Mouse (Mus musculus): ENCODE data around the gene Ctbp1. TPM values are rescaled to one million over a fixed set of nuclear protein-coding genes. Genes with fewer than 3 reads are reported as not detected.

The Ctbp1 gene
- total and polyA plus RNA-seq, 3 experiments: 178 to 227 (median 213) TPM

GRCm38 (mm10) chr5:33293796-33294430 is 19.1 kb upstream of the Ctbp1 start:
- Histone ChIP-seq H3K4me1 (ENCODE audit: control insufficient read depth, insufficient read depth, low read length) (no peaks in the 10 kb centered on the region), H3K9ac (ENCODE audit: low read depth, low read length) (no peak overlapping the region), H3K27ac (no peak overlapping the region), H3K4me3 (no peak overlapping the region), H3K36me3 (ENCODE audit: control insufficient read depth, insufficient read depth, low read length) (no peaks in the 10 kb centered on the region), H3K27me3 (ENCODE audit: control insufficient read depth, insufficient read depth, low read length) (no peaks in the 10 kb centered on the region), H3K79me2 (replicated peaks; ENCODE audit: control insufficient read depth, insufficient read depth, low read length) (no peaks in the 10 kb centered on the region)
- WGBS: 47% methylated on average over 16 of the region's 16 CpGs
- intact Hi-C loops (cut with DNase I): loop anchor here (10.0 kb wide), 1 partner anchor 249 kb away; no protein-coding TSS in a partner anchor
- TF ChIP-seq CTCF (IDR thresholded peaks at IDR 0.05): no peak
- no peak for TF ChIP-seq POLR2A (IDR thresholded peaks at IDR 0.05; ENCODE audit: insufficient read depth, low read depth, low read length)
- TF ChIP-seq EP300 (IDR thresholded peaks at IDR 0.05; ENCODE audit: insufficient read depth, low read depth, low read length): no peak
- no peak for DNase-seq

GRCm38 (mm10) chr5:33283951-33284350 is 9.2 kb upstream of the Ctbp1 start:
- Histone ChIP-seq H3K27me3 (ENCODE audit: control insufficient read depth, insufficient read depth, low read length) (no peaks in the 10 kb centered on the region), H3K4me1 (ENCODE audit: control insufficient read depth, insufficient read depth, low read length) (no peaks in the 10 kb centered on the region), H3K4me3 (no peak overlapping the region), H3K79me2 (replicated peaks; ENCODE audit: control insufficient read depth, insufficient read depth, low read length) (no peaks in the 10 kb centered on the region), H3K36me3 (ENCODE audit: control insufficient read depth, insufficient read depth, low read length) (no peaks in the 10 kb centered on the region), H3K9ac (ENCODE audit: low read depth, low read length) (no peak overlapping the region), H3K27ac (no peak overlapping the region)
- TF ChIP-seq EP300 (IDR thresholded peaks at IDR 0.05; ENCODE audit: insufficient read depth, low read depth, low read length): no peak
- no peak for TF ChIP-seq POLR2A (IDR thresholded peaks at IDR 0.05; ENCODE audit: insufficient read depth, low read depth, low read length)
- no peak for TF ChIP-seq CTCF (IDR thresholded peaks at IDR 0.05)
- no peak for DNase-seq
- intact Hi-C loops (cut with DNase I): no loop called here
- WGBS: 69% methylated on average over 7 of the region's 7 CpGs

- Histone ChIP-seq H3K79me2 (replicated peaks; ENCODE audit: control insufficient read depth, insufficient read depth, low read length) (no peaks in the 10 kb centered on the region), H3K36me3 (ENCODE audit: control insufficient read depth, insufficient read depth, low read length) (no peaks in the 10 kb centered on the region), H3K27ac (no peak overlapping the region), H3K4me3 (no peak overlapping the region), H3K27me3 (ENCODE audit: control insufficient read depth, insufficient read depth, low read length) (no peaks in the 10 kb centered on the region), H3K9ac (ENCODE audit: low read depth, low read length) (no peak overlapping the region), H3K4me1 (ENCODE audit: control insufficient read depth, insufficient read depth, low read length) (no peaks in the 10 kb centered on the region)
- intact Hi-C loops (cut with DNase I): no loop called here
- DNase-seq: no peak
- TF ChIP-seq CTCF (IDR thresholded peaks at IDR 0.05): no peak
- no peak for TF ChIP-seq POLR2A (IDR thresholded peaks at IDR 0.05; ENCODE audit: insufficient read depth, low read depth, low read length)
- TF ChIP-seq EP300 (IDR thresholded peaks at IDR 0.05; ENCODE audit: insufficient read depth, low read depth, low read length): no peak
- WGBS: 56% methylated on average over 1 of the region's 1 CpGs
Observed at GRCm38 (mm10) chr5:33281428-33281827, 6.6 kb upstream of the Ctbp1 start.

- Histone ChIP-seq H3K4me3 (no peak overlapping the region), H3K27ac (no peak overlapping the region), H3K36me3 (ENCODE audit: control insufficient read depth, insufficient read depth, low read length) (no peaks in the 10 kb centered on the region), H3K79me2 (replicated peaks; ENCODE audit: control insufficient read depth, insufficient read depth, low read length) (no peaks in the 10 kb centered on the region), H3K27me3 (ENCODE audit: control insufficient read depth, insufficient read depth, low read length) (no peaks in the 10 kb centered on the region), H3K4me1 (ENCODE audit: control insufficient read depth, insufficient read depth, low read length) (no peaks in the 10 kb centered on the region), H3K9ac (ENCODE audit: low read depth, low read length) (no peak overlapping the region)
- TF ChIP-seq POLR2A (IDR thresholded peaks at IDR 0.05; ENCODE audit: insufficient read depth, low read depth, low read length): no peak
- TF ChIP-seq EP300 (IDR thresholded peaks at IDR 0.05; ENCODE audit: insufficient read depth, low read depth, low read length): no peak
- peak; percentile 70 for TF ChIP-seq CTCF (IDR thresholded peaks at IDR 0.05)
- DNase-seq: no peak
- intact Hi-C loops (cut with DNase I): loop anchor here (10.0 kb wide), 1 partner anchor 264 kb away; the partner anchor contains the start of gene Ywhah
- WGBS: 50% methylated on average over 5 of the region's 5 CpGs
Observed at GRCm38 (mm10) chr5:33278950-33279349, 4.2 kb upstream of the Ctbp1 start.

GRCm38 (mm10) chr5:33277286-33277685 is 2.5 kb upstream of the Ctbp1 start:
- Histone ChIP-seq H3K79me2 (replicated peaks; ENCODE audit: control insufficient read depth, insufficient read depth, low read length) (peaks cover 11% of the 10 kb centered on the region), H3K4me1 (ENCODE audit: control insufficient read depth, insufficient read depth, low read length) (peaks cover 12% of the 10 kb centered on the region), H3K9ac (ENCODE audit: low read depth, low read length) (no peak overlapping the region), H3K36me3 (ENCODE audit: control insufficient read depth, insufficient read depth, low read length) (peaks cover 6% of the 10 kb centered on the region), H3K27ac (no peak overlapping the region), H3K4me3 (no peak overlapping the region), H3K27me3 (ENCODE audit: control insufficient read depth, insufficient read depth, low read length) (no peaks in the 10 kb centered on the region)
- WGBS: 26% methylated on average over 2 of the region's 2 CpGs
- intact Hi-C loops (cut with DNase I): loop anchor here (10.0 kb wide), 1 partner anchor 262 kb away; the partner anchor contains the start of gene Ywhah
- DNase-seq: no peak
- TF ChIP-seq EP300 (IDR thresholded peaks at IDR 0.05; ENCODE audit: insufficient read depth, low read depth, low read length) (no peak), CTCF (IDR thresholded peaks at IDR 0.05) (no peak), POLR2A (IDR thresholded peaks at IDR 0.05; ENCODE audit: insufficient read depth, low read depth, low read length) (no peak)

GRCm38 (mm10) chr5:33275754-33276153 is 960 bp upstream of the Ctbp1 start:
- Histone ChIP-seq H3K4me3 (no peak overlapping the region; the same call in 1 of the 2 replicates), H3K9ac (ENCODE audit: low read depth, low read length) (no peak overlapping the region), H3K79me2 (replicated peaks; ENCODE audit: control insufficient read depth, insufficient read depth, low read length) (peaks cover 12% of the 10 kb centered on the region), H3K4me1 (ENCODE audit: control insufficient read depth, insufficient read depth, low read length) (peaks cover 17% of the 10 kb centered on the region), H3K36me3 (ENCODE audit: control insufficient read depth, insufficient read depth, low read length) (peaks cover 6% of the 10 kb centered on the region), H3K27me3 (ENCODE audit: control insufficient read depth, insufficient read depth, low read length) (no peaks in the 10 kb centered on the region), H3K27ac (no peak overlapping the region; the same call in 1 of the 2 replicates)
- DNase-seq: no peak
- TF ChIP-seq EP300 (IDR thresholded peaks at IDR 0.05; ENCODE audit: insufficient read depth, low read depth, low read length): no peak
- TF ChIP-seq POLR2A (IDR thresholded peaks at IDR 0.05; ENCODE audit: insufficient read depth, low read depth, low read length): no peak
- TF ChIP-seq CTCF (IDR thresholded peaks at IDR 0.05): no peak
- 36% methylated on average over 1 of the region's 1 CpGs for WGBS
- intact Hi-C loops (cut with DNase I): loop anchor here (1.0 to 10.0 kb wide), 3 partner anchors 59 to 261 kb away; partner anchors contain the start of genes Maea, Uvssa and Ywhah

Measured in heart, adult 2 months (tissue).